Mouse (Mus musculus) embryonic facial prominence, embryonic 10.5 days (tissue): ENCODE results near the gene Ptpn6. TPM values are rescaled to one million over a fixed set of nuclear protein-coding genes. Genes with fewer than 3 reads are reported as not detected.

Experiments
- DNase-seq: peaks from one replicate; pipeline ENCODE4 v3.0.0-alpha.2; 2017; ENCODE audit warnings: low spot score
- H3K27ac ChIP-seq: fragments of 300-500 bp; sonication (generic); replicated peaks from 2 replicates; pipeline ENCODE4 v1.5.1; 2016; ENCODE audit warnings: mild to moderate bottlenecking
- H3K27me3 ChIP-seq: fragments of 300-500 bp; sonication (generic); replicated peaks from 2 replicates; pipeline ENCODE4 v1.6.1; 2016; ENCODE audit warnings: low read depth, mild to moderate bottlenecking; ENCODE audit not compliant: poor library complexity, severe bottlenecking
- H3K36me3 ChIP-seq: fragments of 300-500 bp; sonication (generic); replicated peaks from 2 replicates; pipeline ENCODE4 v1.6.1; 2016; ENCODE audit warnings: mild to moderate bottlenecking, moderate library complexity
- H3K4me1 ChIP-seq: fragments of 300-500 bp; sonication (generic); 2 replicates; pipeline ENCODE4 v1.6.1; 2016
- H3K4me3 ChIP-seq: fragments of 300-500 bp; sonication (generic); 2 replicates; pipeline ENCODE4 v1.5.1; 2016; ENCODE audit warnings: mild to moderate bottlenecking, moderate library complexity
- H3K9me3 ChIP-seq: fragments of 300-500 bp; sonication (generic); 2 replicates; pipeline ENCODE4 v1.6.1; 2016; ENCODE audit warnings: mild to moderate bottlenecking
- WGBS: fragments of 180-500 bp; shearing (Covaris S2); methylation state at CpG from one replicate; pipeline ENCODE4 v1.1.7; 2016; 5-methylcytosine and 5-hydroxymethylcytosine counted together
- polyA plus RNA-seq: library from polyadenylated mRNA; unstranded; fragments of >200 nt; fragmentation: Nextera tagmentation; extraction: Ambion mirVana; gene quantifications from 2 replicates; pipeline ENCODE4 v1.2.1, GENCODE M21; 2016

Ptpn6 gene
- polyA plus RNA-seq, 1 experiment from 2014 or later, result 10.4 TPM

GRCm38 (mm10) chr6:124767920-124768703 lies 29.6 kb upstream of the Ptpn6 start:
- H3K27me3 ChIP-seq, result peaks cover 86% of the 10 kb centered on the region
- 20% methylated on average over 19 of the region's 19 CpGs for WGBS
- peak overlapping the region; percentile 64 for H3K4me3 ChIP-seq

DNA sequence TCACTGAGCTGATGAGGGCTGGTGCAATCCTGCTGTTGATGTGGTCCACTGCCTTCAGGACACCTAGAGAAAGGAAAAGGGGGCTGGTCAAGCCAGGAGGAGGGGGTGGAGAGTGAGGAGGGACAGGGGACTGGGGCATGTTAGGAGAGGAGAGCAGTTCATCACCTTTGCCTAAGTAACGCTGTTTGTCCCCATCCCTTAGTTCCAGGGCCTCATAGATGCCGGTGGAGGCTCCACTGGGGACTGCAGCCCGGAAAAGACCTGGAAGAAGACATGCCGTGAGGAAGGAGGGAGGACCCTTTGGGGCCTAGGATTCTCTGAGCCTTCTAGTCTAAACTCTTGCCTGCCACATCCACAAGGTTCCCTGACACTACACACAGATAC lies 29.0 kb upstream of the Ptpn6 start:
- no peak for DNase-seq
- Histone ChIP-seq H3K4me1 (peaks cover 33% of the 10 kb centered on the region), H3K36me3 (no peaks in the 10 kb centered on the region), H3K27ac (peak overlapping the region; percentile 40), H3K4me3 (peak overlapping the region; percentile 11; the same call in 1 of the 2 replicates), H3K9me3 (no peaks in the 10 kb centered on the region), H3K27me3 (peaks cover 86% of the 10 kb centered on the region)
- WGBS, result 25% methylated on average over 4 of the region's 4 CpGs

More at GRCm38 (mm10) chr6:124767920-124768703, 29.6 kb upstream of the Ptpn6 start:
- H3K9me3 ChIP-seq, result no peaks in the 10 kb centered on the region
- peaks cover 33% of the 10 kb centered on the region for H3K4me1 ChIP-seq
- no peaks in the 10 kb centered on the region for H3K36me3 ChIP-seq
- peak; percentile 38 for DNase-seq
- peak overlapping the region; percentile 51 for H3K27ac ChIP-seq

- Histone ChIP-seq H3K4me1 (peaks cover 33% of the 10 kb centered on the region), H3K4me3 (no peak overlapping the region), H3K36me3 (no peaks in the 10 kb centered on the region), H3K9me3 (no peaks in the 10 kb centered on the region), H3K27me3 (peaks cover 80% of the 10 kb centered on the region), H3K27ac (no peak overlapping the region)
- DNase-seq, result no peak
- 81% methylated on average over 7 of the region's 7 CpGs for WGBS
Measured at GRCm38 (mm10) chr6:124765951-124766350, 27.4 kb upstream of the Ptpn6 start.

GRCm38 (mm10) chr6:124759259-124759658 lies 20.7 kb upstream of the Ptpn6 start:
- Histone ChIP-seq H3K36me3 (no peaks in the 10 kb centered on the region), H3K27ac (peak overlapping the region; percentile 98), H3K4me1 (peaks cover 45% of the 10 kb centered on the region), H3K27me3 (peaks cover 24% of the 10 kb centered on the region; the same call in 1 of the 2 replicates), H3K4me3 (peak overlapping the region; percentile 81), H3K9me3 (no peaks in the 10 kb centered on the region)
- 3% methylated on average over 5 of the region's 5 CpGs for WGBS
- peak; percentile 87 for DNase-seq

DNA sequence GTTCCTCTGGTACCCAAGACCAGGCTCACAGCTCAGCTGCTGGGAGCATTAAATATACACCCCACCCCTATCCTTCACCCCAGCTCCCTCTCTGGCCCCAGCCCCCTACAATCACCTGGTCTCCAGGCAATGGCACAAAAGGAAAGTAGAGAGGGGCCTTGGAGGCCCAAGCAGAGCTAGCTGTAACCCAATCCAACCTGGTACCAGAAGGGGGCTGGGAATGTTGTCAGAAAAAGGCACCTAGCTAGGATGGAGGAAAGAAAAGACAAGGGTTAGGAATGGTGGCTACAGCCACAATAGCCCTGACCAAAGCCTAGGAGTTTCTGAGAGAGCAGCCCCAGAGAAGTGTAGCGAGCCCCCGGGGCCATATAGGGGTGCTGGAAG lies 20.3 kb upstream of the Ptpn6 start:
- Histone ChIP-seq H3K4me3 (peak overlapping the region; percentile 81), H3K27me3 (peaks cover 19% of the 10 kb centered on the region; the same call in 1 of the 2 replicates), H3K9me3 (no peaks in the 10 kb centered on the region), H3K4me1 (peaks cover 46% of the 10 kb centered on the region), H3K36me3 (no peaks in the 10 kb centered on the region), H3K27ac (peak overlapping the region; percentile 98)
- WGBS, result 56% methylated on average over 2 of the region's 2 CpGs
- no peak for DNase-seq

- peaks cover 2% of the 10 kb centered on the region; the same call in 1 of the 2 replicates for H3K36me3 ChIP-seq
- DNase-seq, result peak; percentile 62
- H3K4me3 ChIP-seq, result peak overlapping the region; percentile 81
- H3K9me3 ChIP-seq, result no peaks in the 10 kb centered on the region
- H3K27me3 ChIP-seq, result peaks cover 13% of the 10 kb centered on the region; the same call in 1 of the 2 replicates
- peak overlapping the region; percentile 98 for H3K27ac ChIP-seq
- peaks cover 46% of the 10 kb centered on the region for H3K4me1 ChIP-seq
- 27% methylated on average over 5 of the region's 5 CpGs for WGBS
Measured at GRCm38 (mm10) chr6:124757909-124758848, 19.7 kb upstream of the Ptpn6 start.

DNA sequence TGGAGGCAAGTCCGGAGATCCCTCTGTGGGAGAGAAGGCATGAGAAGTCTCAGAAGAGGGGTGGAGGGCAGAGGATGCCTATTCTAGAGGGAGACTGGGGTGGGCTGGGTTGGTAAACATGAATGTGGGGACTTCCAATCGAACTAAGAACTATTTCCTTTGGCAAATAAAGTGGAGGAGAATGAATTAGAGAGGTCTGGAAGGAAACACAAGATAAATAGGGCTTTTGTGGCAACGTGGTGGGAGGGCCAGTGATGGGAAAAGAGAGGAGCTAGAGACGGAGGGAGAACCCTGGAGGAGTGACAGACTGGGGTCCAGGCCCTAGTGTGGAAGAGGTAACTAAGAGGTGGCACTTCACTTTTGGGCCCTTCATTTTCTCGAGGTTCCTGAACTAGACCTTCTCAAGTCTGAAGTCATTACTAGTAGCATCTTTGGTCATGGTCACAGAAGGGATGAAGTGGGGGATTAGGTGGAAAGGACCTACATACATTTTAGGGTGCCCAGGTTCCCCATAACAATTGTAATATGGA lies 18.9 kb upstream of the Ptpn6 start:
- DNase-seq, result no peak
- 3% methylated on average over 5 of the region's 5 CpGs for WGBS

DNA sequence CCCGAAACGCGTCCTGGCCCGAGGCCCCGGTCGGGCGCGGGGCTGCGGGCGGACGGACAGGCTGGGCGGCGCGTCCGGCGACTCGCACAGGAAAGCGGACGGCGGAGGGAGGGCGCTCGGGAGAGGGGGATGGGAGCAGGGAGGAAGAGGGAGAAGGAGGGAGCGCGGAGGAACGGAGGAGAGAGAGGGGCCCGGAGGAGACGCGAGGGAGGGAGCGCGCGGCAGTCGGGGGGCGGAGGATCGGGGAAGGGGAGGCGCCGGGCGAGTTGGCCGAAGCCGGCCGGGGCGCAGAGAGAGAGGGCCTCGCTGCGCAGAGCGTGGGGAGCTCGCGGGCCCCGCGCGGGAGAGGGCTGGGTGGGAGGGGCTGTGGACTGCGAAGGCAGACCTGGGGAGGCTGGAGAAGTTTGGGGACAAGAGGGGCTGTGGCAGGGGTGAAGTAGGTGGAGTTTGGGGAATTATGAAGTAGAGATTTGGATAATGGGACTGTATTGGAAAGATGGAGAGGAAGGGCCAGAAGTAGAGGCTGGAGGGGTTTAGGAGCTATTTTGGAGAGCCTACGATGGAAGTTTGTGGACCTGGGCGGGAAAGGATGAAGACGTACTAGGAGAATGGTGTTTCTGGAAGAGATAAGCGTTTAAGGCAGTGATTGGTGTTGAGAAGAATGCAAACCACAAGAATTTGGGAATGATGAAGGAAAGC lies 18.3 kb upstream of the Ptpn6 start:
- under 1% methylated on average over 54 of the region's 54 CpGs for WGBS
- Histone ChIP-seq H3K27me3 (no peaks in the 10 kb centered on the region; the same call in 1 of the 2 replicates), H3K36me3 (peaks cover 15% of the 10 kb centered on the region), H3K4me3 (peak overlapping the region; percentile 81), H3K27ac (peak overlapping the region; percentile 98), H3K9me3 (no peaks in the 10 kb centered on the region), H3K4me1 (peaks cover 46% of the 10 kb centered on the region)
- peak; percentile 91 for DNase-seq

More for the DNA sequence above, 18.9 kb upstream of the Ptpn6 start:
- Histone ChIP-seq H3K27me3 (peaks cover 5% of the 10 kb centered on the region; the same call in 1 of the 2 replicates), H3K4me3 (peak overlapping the region; percentile 81), H3K4me1 (peaks cover 46% of the 10 kb centered on the region), H3K9me3 (no peaks in the 10 kb centered on the region), H3K27ac (peak overlapping the region; percentile 98), H3K36me3 (peaks cover 9% of the 10 kb centered on the region)

DNA sequence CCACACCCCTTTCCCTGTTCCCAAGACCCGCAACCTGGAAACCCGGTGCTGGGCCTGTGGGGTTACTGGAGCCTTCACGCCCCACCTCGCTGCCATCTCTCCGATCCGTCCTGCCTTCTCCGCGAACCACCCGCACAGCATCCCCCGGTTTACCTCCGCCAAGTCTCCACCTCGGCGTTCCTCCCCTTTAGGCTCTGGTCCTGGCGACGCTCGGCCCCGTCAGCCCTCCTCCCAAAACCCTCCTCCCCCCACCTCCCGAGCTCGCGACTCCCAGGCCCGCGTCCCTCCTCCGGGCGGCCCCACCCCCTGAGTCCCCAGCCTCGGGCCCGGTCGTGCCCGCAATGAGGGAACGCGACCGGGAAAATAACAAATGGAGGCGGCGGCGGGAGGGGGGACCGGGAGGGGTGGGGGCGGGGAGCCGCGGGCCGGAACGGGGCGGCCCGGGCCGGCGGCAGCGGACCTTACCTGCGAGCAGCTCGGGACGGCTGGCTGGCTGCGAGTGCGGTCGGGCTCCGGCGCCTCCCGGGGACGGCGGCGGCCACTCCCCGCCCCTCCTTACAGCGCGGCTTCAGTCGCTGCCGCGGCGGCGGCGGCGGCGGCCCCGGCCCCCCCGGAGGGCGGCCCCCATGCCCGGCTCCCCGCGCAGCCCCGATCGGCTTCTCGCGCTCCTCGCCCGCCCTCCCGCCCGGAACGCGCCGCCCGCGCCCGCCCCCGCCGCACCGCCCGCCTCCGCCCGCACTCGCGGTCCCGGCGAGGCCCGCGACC lies 17.5 kb upstream of the Ptpn6 start, which contains the start of the genes Gm45234 and Atn1:
Gm45234 (minus strand) TSS at position 191 of the 765 bp plus-strand sequence.
Atn1 (minus strand) TSS at position 694 of the 765 bp plus-strand sequence.
- DNase-seq, result peak; percentile 86
- peaks cover 21% of the 10 kb centered on the region for H3K36me3 ChIP-seq
- peak within 1 kb of the TSS; percentile 81 for H3K4me3 ChIP-seq
- H3K27ac ChIP-seq, result peak within 1 kb of the TSS; percentile 98
- WGBS, result 2% methylated on average over 91 of the region's 100 CpGs
- H3K4me1 ChIP-seq, result peaks cover 46% of the 10 kb centered on the region
- H3K27me3 ChIP-seq, result no peaks in the 10 kb centered on the region
- H3K9me3 ChIP-seq, result no peaks in the 10 kb centered on the region

GRCm38 (mm10) chr6:124755306-124755705 lies 16.8 kb upstream of the Ptpn6 start:
- DNase-seq, result no peak
- no peaks in the 10 kb centered on the region for H3K9me3 ChIP-seq
- 4% methylated on average over 3 of the region's 3 CpGs for WGBS
- peaks cover 25% of the 10 kb centered on the region for H3K36me3 ChIP-seq
- peaks cover 46% of the 10 kb centered on the region for H3K4me1 ChIP-seq
- H3K27me3 ChIP-seq, result no peaks in the 10 kb centered on the region
- peak overlapping the region; percentile 81 for H3K4me3 ChIP-seq
- peak overlapping the region; percentile 98 for H3K27ac ChIP-seq

GRCm38 (mm10) chr6:124753861-124754260 lies 15.3 kb upstream of the Ptpn6 start:
- peaks cover 38% of the 10 kb centered on the region for H3K36me3 ChIP-seq
- 88% methylated on average over 2 of the region's 2 CpGs for WGBS
- H3K9me3 ChIP-seq, result no peaks in the 10 kb centered on the region
- no peak for DNase-seq
- no peak overlapping the region for H3K4me3 ChIP-seq
- no peak overlapping the region for H3K27ac ChIP-seq
- H3K27me3 ChIP-seq, result no peaks in the 10 kb centered on the region
- peaks cover 39% of the 10 kb centered on the region for H3K4me1 ChIP-seq
